Mouse (Mus musculus): ENCODE data around the gene Gm10647. TPM values are rescaled to one million over a fixed set of nuclear protein-coding genes. Genes with fewer than 3 reads are reported as not detected.
A peak's percentile ranks its signal among the peaks of the same experiment; 100 is the strongest.
"Not testable (repeated sequence)": the region's sequence is repeated elsewhere in the genome, so short reads cannot be mapped to it uniquely, and the experiment has no call there.

Gene Gm10647
- polyA plus RNA-seq, 1 experiment, result not detected

DNA sequence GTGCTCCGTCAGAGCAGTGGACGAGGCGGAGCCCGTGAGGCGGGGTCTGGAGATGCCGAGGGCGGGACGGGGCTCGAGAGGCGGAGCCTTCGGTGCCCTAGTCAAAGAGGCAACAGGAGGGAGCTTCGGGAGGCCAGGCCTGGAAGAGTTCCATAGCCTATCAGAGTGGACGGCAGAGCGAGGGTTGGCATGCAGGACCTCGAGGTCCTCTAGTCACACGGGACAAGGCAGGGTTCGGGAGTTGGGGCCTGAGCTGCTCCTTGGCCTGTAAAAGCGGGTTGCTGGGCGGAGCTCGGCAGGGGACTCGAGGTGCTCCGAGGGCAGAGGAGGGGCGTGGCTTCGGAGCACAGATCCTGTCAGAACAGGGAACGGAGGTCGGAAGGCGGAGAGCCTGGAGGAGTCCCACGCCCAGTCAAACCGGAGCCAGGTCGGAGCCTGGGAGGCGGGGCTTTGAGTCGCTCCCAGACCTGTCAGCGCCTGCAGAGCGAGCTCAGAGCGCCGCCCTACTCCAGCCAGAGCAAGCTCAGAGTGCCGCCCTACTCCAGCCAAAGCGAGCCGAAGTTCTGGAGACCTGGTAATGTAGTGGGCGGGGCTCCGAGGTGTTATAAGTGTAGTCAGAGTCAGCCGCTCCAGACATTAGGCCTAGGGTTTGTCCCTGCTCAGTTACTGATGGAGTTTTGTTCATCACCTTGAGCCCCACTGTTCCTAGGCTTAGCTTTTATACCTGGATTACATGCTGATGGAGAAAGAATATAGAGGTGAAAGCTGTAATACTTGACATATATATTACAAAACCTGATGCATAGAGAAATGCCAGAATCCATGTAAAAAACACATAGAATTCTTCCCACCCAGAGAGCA, 1.1 kb upstream of the Gm10647 start, which contains the start of gene Aph1b:
Gene Aph1b (minus strand): TSS at position 27 of the 861 bp plus-strand sequence.
- TF ChIP-seq GATA1 (IDR thresholded peaks at IDR 0.05; ENCODE audit: borderline replicate concordance, low read length), result no peak
- TF ChIP-seq FLI1 (IDR thresholded peaks at IDR 0.05; ENCODE audit: low read length), result no peak
- peaks cover 29% of the 10 kb centered on the region for H3K4me1 ChIP-seq
- no peaks in the 10 kb centered on the region for H3K9me3 ChIP-seq
- H3K27me3 ChIP-seq (replicated peaks), result no peaks in the 10 kb centered on the region
- H3K4me3 ChIP-seq (replicated peaks), result peak within 1 kb of the TSS; percentile 97
- no peaks in the 10 kb centered on the region for H3K36me3 ChIP-seq (replicated peaks; ENCODE audit: low read length)

DNA sequence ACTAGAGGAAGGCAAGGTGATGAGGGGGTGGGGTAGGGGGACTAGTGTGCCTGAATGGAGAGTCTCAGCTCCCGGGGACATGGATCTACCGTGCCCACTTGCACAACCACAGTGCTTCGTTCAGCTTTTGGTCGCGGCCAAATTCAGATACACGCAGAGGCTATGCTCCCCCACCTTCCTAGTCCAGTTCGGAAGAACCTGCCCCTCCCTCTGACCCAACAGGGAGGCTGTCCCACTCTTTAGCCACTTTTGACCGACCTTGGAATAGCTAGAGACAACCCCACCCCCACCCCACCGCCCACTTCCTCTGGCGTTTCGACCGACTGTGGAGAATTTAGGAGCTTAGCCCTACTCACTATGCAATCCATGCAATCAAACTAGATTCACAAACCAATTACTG, 5.1 kb downstream of the Gm10647 start:
- TF ChIP-seq GATA1 (IDR thresholded peaks at IDR 0.05; ENCODE audit: borderline replicate concordance, low read length) (no peak), FLI1 (IDR thresholded peaks at IDR 0.05; ENCODE audit: low read length) (no peak)
- Histone ChIP-seq H3K9me3 (no peaks in the 10 kb centered on the region), H3K4me3 (replicated peaks) (no peak overlapping the region), H3K27me3 (replicated peaks) (no peaks in the 10 kb centered on the region), H3K4me1 (peaks cover 27% of the 10 kb centered on the region), H3K36me3 (replicated peaks; ENCODE audit: low read length) (no peaks in the 10 kb centered on the region)

DNA sequence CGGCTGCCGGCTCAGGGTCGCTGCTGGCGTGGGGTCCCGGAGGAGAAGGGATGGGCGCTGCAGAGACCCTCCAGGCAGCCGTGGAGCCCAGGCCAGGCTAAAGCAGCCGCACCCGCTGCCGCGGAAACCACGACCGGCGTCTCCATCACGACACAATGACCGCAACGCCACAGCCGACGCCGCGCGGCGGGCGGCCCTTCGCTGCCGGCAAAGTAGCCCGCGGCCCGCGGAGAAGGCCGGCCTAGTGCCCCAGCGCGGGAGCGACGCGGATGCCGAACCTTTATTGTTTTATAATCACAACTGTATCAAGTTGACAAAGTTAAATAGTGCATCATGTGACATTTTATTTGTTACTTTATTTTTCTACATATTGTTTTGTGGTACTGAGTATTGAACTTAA, 9.1 kb downstream of the Gm10647 start:
- not testable (repeated sequence) for H3K9me3 ChIP-seq; H3K36me3 ChIP-seq (replicated peaks; ENCODE audit: low read length); H3K27me3 ChIP-seq (replicated peaks); H3K4me3 ChIP-seq (replicated peaks)
- H3K4me1 ChIP-seq, result peaks cover 18% of the 10 kb centered on the region

DNA sequence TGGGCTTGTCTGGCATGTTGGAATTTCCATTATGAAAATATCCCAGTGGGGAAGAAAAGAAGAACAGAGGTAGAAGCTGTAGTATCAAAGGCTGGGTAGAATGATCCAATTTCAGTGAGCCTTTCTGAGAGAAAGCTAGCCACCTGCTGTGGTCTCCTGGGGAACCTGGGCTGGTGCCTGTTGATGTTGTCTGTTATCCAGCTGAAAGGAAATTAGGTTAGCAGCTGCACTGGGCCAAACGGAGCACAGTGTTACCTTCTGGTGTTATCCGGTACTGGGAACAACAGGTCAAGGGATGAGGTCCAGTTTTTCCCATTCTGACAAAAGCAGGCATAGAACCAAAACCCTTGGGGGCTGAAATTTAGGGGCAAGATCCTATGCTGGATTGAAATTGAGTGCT, 16.6 kb downstream of the Gm10647 start:
- TF ChIP-seq GATA1 (IDR thresholded peaks at IDR 0.05; ENCODE audit: borderline replicate concordance, low read length) (no peak), FLI1 (IDR thresholded peaks at IDR 0.05; ENCODE audit: low read length) (no peak)
- Histone ChIP-seq H3K4me3 (replicated peaks) (no peak overlapping the region), H3K36me3 (replicated peaks; ENCODE audit: low read length) (no peaks in the 10 kb centered on the region), H3K27me3 (replicated peaks) (no peaks in the 10 kb centered on the region), H3K9me3 (no peaks in the 10 kb centered on the region), H3K4me1 (peaks cover 25% of the 10 kb centered on the region)

DNA sequence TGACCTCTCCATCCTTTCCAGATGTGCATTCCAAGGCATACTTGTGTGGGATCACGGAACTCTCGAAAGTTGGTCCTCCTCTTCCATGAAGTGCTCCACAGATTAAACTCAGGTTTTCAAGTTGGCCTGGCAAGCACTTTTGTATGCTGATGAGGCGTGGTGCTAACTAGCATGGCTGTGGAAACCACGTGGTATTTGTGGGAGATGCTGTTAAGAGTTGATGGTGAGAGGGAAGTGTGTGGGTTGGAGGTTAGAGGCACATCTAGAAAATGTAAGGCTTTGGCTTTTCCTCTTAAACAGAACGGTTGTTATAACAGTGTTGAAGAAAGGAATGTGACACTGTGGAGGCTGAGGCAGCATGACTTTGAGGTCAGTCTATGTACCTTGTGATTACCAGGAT, 24.2 kb downstream of the Gm10647 start:
- no peak for TF ChIP-seq GATA1 (IDR thresholded peaks at IDR 0.05; ENCODE audit: borderline replicate concordance, low read length)
- no peak for TF ChIP-seq FLI1 (IDR thresholded peaks at IDR 0.05; ENCODE audit: low read length)
- no peaks in the 10 kb centered on the region for H3K9me3 ChIP-seq
- H3K27me3 ChIP-seq (replicated peaks), result no peaks in the 10 kb centered on the region
- H3K4me3 ChIP-seq (replicated peaks), result no peak overlapping the region
- peaks cover 24% of the 10 kb centered on the region for H3K4me1 ChIP-seq
- peaks cover 14% of the 10 kb centered on the region for H3K36me3 ChIP-seq (replicated peaks; ENCODE audit: low read length)

DNA sequence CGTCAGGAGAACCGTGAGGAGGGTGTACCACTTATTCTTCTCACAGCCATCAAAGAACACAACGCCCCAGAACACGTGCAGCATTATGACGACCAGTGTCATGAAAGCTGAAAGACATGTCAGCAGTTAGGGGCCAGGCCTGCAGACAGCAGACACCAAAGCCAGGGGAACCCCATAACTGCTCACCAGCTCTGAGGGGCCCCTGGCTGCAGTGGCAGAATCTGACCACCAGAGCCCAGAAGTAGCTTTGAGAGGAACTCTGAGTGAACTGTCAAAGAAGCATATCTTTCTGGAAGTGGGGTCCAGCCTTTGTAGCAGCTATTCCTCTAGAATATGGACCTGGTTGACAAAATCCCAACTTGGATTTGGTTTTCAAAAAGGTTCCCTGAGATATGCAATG, 25.4 kb downstream of the Gm10647 start:
- H3K9me3 ChIP-seq; H3K4me3 ChIP-seq (replicated peaks); H3K27me3 ChIP-seq (replicated peaks): not testable (repeated sequence)
- H3K36me3 ChIP-seq (replicated peaks; ENCODE audit: low read length), result peaks cover 14% of the 10 kb centered on the region
- peaks cover 23% of the 10 kb centered on the region for H3K4me1 ChIP-seq

DNA sequence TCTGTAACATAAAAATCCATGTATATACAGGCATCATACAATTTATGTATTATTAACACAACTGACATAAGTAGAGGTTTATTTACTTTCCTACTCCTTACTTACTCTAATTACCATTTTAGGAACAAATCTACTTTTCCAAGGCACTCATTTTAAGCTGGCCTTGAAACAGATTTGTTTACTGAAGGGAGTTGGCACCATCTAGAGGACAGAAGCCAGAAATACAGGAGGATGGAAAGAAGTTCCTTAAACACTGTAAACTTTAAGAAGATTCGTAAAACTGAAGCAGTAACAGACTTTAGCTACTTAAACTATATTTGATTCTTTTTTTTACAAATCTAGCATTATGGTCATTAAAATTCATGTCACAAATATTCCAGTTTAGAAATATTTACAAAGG, 29.2 kb downstream of the Gm10647 start:
- Histone ChIP-seq H3K36me3 (replicated peaks; ENCODE audit: low read length) (peaks cover 9% of the 10 kb centered on the region), H3K27me3 (replicated peaks) (no peaks in the 10 kb centered on the region), H3K4me1 (peaks cover 19% of the 10 kb centered on the region), H3K4me3 (replicated peaks) (no peak overlapping the region), H3K9me3 (no peaks in the 10 kb centered on the region)
- TF ChIP-seq FLI1 (IDR thresholded peaks at IDR 0.05; ENCODE audit: low read length) (no peak), GATA1 (IDR thresholded peaks at IDR 0.05; ENCODE audit: borderline replicate concordance, low read length) (no peak)

DNA sequence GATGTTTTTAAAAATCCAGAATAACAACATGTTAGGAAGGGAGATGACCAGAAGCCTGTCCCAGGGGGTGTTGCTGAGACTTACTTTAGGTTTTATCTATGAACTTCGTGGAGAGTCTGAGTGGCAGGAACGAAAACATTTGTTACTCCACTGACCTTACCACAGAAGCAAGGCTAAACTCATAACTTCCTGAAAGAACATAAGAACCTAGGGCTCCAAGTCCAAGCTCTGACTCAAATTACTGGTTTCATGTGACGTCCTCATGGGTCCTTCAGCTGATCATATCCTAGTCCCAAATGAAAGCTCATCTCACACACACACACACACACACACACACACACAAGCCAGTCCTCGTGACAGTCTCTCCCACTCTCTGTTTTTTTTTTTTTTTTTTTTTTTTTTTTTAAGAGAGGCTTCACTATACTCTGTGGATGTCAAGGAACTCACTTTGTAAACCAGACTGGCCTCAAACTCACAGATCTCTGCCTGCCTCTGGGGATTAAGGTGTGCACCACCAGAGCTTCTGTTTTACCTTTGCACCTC, 35.6 kb downstream of the Gm10647 start:
- no peaks in the 10 kb centered on the region for H3K36me3 ChIP-seq (replicated peaks; ENCODE audit: low read length)
- H3K4me1 ChIP-seq, result peaks cover 55% of the 10 kb centered on the region
- H3K4me3 ChIP-seq (replicated peaks), result peak overlapping the region; percentile 5
- TF ChIP-seq GATA1 (IDR thresholded peaks at IDR 0.05; ENCODE audit: borderline replicate concordance, low read length) (no peak), FLI1 (IDR thresholded peaks at IDR 0.05; ENCODE audit: low read length) (no peak)
- no peaks in the 10 kb centered on the region for H3K9me3 ChIP-seq
- H3K27me3 ChIP-seq (replicated peaks), result no peaks in the 10 kb centered on the region

DNA sequence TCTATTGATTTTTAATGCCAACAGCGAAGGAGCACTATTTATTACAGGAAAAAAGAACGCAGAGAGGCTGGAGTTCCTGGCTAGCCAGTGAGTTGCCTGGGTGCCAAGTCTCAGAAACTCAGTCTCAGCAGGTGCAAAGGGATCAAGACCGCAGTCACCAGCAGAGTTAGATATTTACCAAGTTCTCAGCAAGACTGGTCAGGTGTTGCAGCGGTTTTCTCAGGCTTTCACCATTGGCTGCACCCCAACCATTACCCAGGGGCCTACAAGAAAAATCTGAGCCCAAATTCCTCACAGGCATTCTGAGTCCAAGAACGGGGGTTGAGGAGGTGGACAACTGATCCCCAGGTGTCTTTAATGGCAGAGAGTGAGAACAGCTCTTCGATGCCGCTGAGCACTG, 37.0 kb downstream of the Gm10647 start:
- Histone ChIP-seq H3K4me3 (replicated peaks) (peak overlapping the region; percentile 95), H3K4me1 (peaks cover 46% of the 10 kb centered on the region), H3K36me3 (replicated peaks; ENCODE audit: low read length) (peaks cover 7% of the 10 kb centered on the region), H3K9me3 (no peaks in the 10 kb centered on the region), H3K27me3 (replicated peaks) (no peaks in the 10 kb centered on the region)
- no peak for TF ChIP-seq GATA1 (IDR thresholded peaks at IDR 0.05; ENCODE audit: borderline replicate concordance, low read length)
- TF ChIP-seq FLI1 (IDR thresholded peaks at IDR 0.05; ENCODE audit: low read length), result no peak

DNA sequence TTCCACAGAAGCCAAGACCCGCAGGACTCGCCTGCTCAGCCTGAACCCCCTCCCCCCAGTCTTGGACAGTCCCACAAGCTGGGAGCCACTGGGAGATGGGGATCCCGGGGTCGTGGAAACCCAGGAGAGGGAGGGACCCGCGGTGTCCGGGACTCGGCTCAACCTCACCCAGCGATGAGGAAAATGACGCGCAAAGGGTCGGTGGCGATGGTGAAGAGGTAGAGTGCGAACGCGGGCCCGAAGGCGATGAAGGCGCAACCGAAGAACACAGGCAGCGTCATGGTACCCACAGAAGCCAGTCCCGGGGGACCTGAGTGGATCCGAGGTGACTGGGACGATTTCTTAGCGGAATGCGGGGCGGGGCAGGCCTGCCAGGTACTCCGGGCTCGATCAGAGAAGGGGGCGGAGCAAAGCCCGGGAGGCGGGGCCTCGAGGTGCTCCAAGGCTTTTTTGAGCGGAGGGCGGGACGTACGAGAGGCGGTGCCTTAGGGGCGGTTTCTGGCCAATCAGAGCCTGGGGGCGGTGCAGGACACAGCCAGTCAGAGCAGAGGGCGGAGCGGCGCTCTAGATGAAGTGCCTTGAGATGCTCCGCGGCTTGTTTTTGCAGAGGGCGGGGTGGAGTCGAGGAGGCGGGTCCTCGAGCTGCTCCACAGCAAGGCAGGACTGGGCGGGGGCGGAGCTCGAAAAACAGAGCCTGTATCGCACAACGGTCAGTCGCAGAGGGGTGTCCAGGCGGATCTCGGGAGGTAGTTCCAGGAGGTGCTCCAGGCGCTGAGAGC, 37.7 kb downstream of the Gm10647 start, which contains the start of gene Aph1c:
Gene Aph1c (minus strand): TSS at position 409 of the 779 bp plus-strand sequence.
- no peaks in the 10 kb centered on the region for H3K9me3 ChIP-seq
- no peaks in the 10 kb centered on the region for H3K27me3 ChIP-seq (replicated peaks)
- H3K4me3 ChIP-seq (replicated peaks), result peak within 1 kb of the TSS; percentile 95
- H3K4me1 ChIP-seq, result peaks cover 46% of the 10 kb centered on the region
- peaks cover 14% of the 10 kb centered on the region for H3K36me3 ChIP-seq (replicated peaks; ENCODE audit: low read length)
- TF ChIP-seq GATA1 (IDR thresholded peaks at IDR 0.05; ENCODE audit: borderline replicate concordance, low read length) (no peak), FLI1 (IDR thresholded peaks at IDR 0.05; ENCODE audit: low read length) (no peak)
